Mouse (Mus musculus) forebrain, embryonic 14.5 days (tissue): ENCODE data around the gene Pdhx. TPM values are rescaled to one million over a fixed set of nuclear protein-coding genes. Genes with fewer than 3 reads are reported as not detected.

Experiments
- ATAC-seq: fragments of 200-750 bp; cut with Nextera tagmentation; 2 replicates; pipeline ENCODE4 v1.8.0; 2017; ENCODE audit warnings: mild to moderate bottlenecking, moderate library complexity
- DNase-seq: peaks from one replicate; pipeline ENCODE4 v3.0.0-alpha.2; 2015; ENCODE audit warnings: low spot score
- H3K27ac ChIP-seq: fragments of 300-500 bp; sonication (generic); 2 replicates; pipeline ENCODE4 v1.5.1; 2014; ENCODE audit warnings: low read depth, mild to moderate bottlenecking, control low read depth, low read length, moderate library complexity
- H3K27me3 ChIP-seq: fragments of 300-500 bp; sonication (generic); replicated peaks from 2 replicates; pipeline ENCODE4 v1.6.1; 2014; ENCODE audit warnings: low read length, control low read depth, mixed read lengths; ENCODE audit not compliant: control insufficient read depth, insufficient read depth
- H3K36me3 ChIP-seq: fragments of 300-500 bp; sonication (generic); 2 replicates; pipeline ENCODE4 v1.6.1; 2014; ENCODE audit warnings: low read length, control low read depth; ENCODE audit not compliant: control insufficient read depth, insufficient read depth
- H3K4me1 ChIP-seq: fragments of 300-500 bp; sonication (generic); 2 replicates; pipeline ENCODE4 v1.6.1; 2014; ENCODE audit warnings: antibody characterized with exemption, low read length, control low read depth; ENCODE audit not compliant: control insufficient read depth, insufficient read depth
- H3K4me2 ChIP-seq: fragments of 300-500 bp; sonication (generic); 2 replicates; pipeline ENCODE4 v1.6.1; 2014; ENCODE audit warnings: mild to moderate bottlenecking, control low read depth, low read length
- H3K4me3 ChIP-seq: fragments of 300-500 bp; sonication (generic); 2 replicates; pipeline ENCODE4 v1.5.1; 2014; ENCODE audit warnings: low read depth, low read length, control low read depth
- H3K9ac ChIP-seq: fragments of 300-500 bp; sonication (generic); 2 replicates; pipeline ENCODE4 v1.6.1; 2014; ENCODE audit warnings: mild to moderate bottlenecking, low read length, control low read depth, moderate library complexity
- H3K9me3 ChIP-seq: fragments of 300-500 bp; sonication (generic); replicated peaks from 2 replicates; pipeline ENCODE4 v1.6.1; 2016; ENCODE audit warnings: low read length, control low read depth, mixed read lengths; ENCODE audit not compliant: control insufficient read depth
- WGBS: fragments of 180-500 bp; shearing (Covaris S2); extraction: QIAGEN DNeasy Blood & Tissue Kit; methylation state at CpG from one replicate; pipeline ENCODE4 v1.1.7; 2014; 5-methylcytosine and 5-hydroxymethylcytosine counted together
- polyA plus RNA-seq: library from polyadenylated mRNA; unstranded; fragments of >200 nt; fragmentation: Nextera tagmentation; extraction: Ambion mirVana; gene quantifications from 2 replicates; pipeline ENCODE4 v1.2.1, GENCODE M21; 2014

The Pdhx gene
- polyA plus RNA-seq, 1 experiment from 2014 or later, result 63.8 TPM

DNA sequence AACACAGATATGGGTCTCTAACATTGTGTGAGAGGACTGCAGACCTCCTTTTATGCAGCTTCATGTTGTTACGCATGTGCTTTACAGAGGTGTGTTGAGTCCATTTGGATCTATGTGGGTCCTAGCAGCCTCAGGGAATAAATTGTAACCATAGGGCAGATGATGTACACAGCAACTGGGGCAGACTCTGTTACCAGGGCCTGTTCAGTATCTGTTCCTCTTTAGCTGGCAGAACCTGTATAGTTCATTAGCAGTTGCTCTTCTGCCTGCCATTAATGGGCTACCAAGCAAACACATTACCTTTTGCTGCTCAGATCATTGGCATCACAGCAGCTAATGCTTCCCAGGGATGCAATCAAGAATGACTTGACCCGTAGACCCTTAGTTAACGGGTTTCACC lies 100.2 kb downstream of the Pdhx start:
- no peak overlapping the region for H3K9ac ChIP-seq
- H3K4me2 ChIP-seq, result no peak overlapping the region
- DNase-seq, result no peak
- H3K4me1 ChIP-seq, result no peaks in the 10 kb centered on the region
- no peak overlapping the region for H3K27ac ChIP-seq
- H3K27me3 ChIP-seq, result no peaks in the 10 kb centered on the region
- H3K9me3 ChIP-seq, result no peaks in the 10 kb centered on the region
- no peak overlapping the region for H3K4me3 ChIP-seq
- no peaks in the 10 kb centered on the region for H3K36me3 ChIP-seq
- WGBS, result 93% methylated on average over 3 of the region's 3 CpGs
- no peak for ATAC-seq

DNA sequence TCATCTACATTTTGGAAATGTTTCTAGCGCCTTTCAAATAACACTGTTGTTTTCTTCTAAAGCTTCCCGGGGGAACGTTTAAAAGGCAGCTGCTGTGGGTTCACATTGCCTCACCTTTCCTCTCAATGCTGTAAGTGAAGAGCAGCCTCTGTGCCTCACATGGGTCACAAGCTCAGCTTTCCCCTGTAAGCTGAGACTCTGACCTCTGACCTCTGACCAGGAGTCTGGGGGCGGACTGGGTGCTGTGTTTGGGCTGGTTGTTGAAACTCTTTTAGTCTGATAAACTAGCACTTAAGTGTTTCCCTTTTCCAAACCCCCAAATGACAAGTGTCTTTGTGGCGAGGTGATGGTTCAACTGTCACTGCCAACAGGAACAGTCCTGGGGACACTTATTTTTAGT lies 100.7 kb downstream of the Pdhx start:
- no peak for ATAC-seq
- Histone ChIP-seq H3K27me3 (no peaks in the 10 kb centered on the region), H3K27ac (no peak overlapping the region), H3K4me2 (no peak overlapping the region), H3K4me1 (no peaks in the 10 kb centered on the region), H3K9me3 (no peaks in the 10 kb centered on the region), H3K36me3 (no peaks in the 10 kb centered on the region), H3K9ac (no peak overlapping the region), H3K4me3 (no peak overlapping the region)
- 77% methylated on average over 5 of the region's 5 CpGs for WGBS
- DNase-seq, result no peak

DNA sequence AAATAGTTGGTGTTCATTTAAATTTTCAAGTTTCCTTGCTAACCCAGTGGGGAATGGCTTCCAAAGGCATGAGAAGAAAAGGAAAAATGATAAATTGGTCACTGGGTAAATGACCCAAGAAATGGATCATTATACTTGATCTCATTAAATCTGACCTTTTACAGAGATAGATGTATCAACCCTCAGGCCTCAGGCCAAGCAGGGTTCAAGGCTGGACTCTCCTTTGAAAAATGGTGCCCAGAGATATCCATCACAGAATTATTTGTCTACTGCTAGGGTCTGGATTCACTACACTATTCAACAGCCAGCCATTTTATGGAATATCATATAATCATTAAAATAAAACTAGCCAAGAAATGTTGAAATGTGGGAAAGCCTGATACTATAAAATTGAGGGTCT lies 101.4 kb downstream of the Pdhx start:
- no peaks in the 10 kb centered on the region for H3K27me3 ChIP-seq
- DNase-seq (no peak), ATAC-seq (no peak)
- no peak overlapping the region for H3K4me2 ChIP-seq
- H3K36me3 ChIP-seq, result no peaks in the 10 kb centered on the region
- no peaks in the 10 kb centered on the region for H3K9me3 ChIP-seq
- H3K9ac ChIP-seq, result no peak overlapping the region
- H3K4me3 ChIP-seq, result no peak overlapping the region
- no peak overlapping the region for H3K27ac ChIP-seq
- no peaks in the 10 kb centered on the region for H3K4me1 ChIP-seq

Other genes starting within 250 kb of the Pdhx start
- 2.1 and 2.2 TPM in 2 replicates for gene Cd44, start 171.8 kb downstream of the Pdhx start, polyA plus RNA-seq
- 52.4 and 61.6 TPM in 2 replicates for gene Apip, start 162 bp upstream of the Pdhx start, polyA plus RNA-seq
- gene Ehf, start 229.8 kb upstream of the Pdhx start, polyA plus RNA-seq, result 0.09 TPM in 1 of 2 replicates, not detected in the other